Mouse (Mus musculus): ENCODE measurements around the gene Itgal. TPM values are rescaled to one million over a fixed set of nuclear protein-coding genes. Genes with fewer than 3 reads are reported as not detected.

Gene Itgal
- polyA plus RNA-seq, 1 experiment from 2014 or later = 1.2 TPM

DNA sequence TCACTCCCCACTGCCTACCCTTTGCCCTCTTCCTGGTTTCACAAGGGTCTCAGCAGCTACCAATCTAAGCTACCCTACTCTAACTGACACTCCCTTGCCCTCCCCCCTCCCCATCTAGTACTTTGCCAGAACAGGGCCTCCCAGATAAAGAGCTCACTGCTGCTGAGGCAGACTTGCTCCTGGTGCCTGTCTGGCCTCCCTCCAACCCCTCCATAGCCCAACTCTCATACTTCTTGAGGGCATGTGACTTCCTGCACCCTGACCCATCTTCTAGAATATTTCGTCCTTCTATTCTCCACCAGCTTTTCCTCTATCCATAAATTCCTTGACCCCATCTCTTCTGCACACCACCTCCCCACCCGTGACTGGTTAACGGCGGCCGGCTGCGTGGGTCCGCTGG lies 46.8 kb downstream of the Itgal start:
- Histone ChIP-seq H3K27ac (replicated peaks) (peak overlapping the region; percentile 42), H3K4me3 (no peak overlapping the region), H3K4me1 (peaks cover 39% of the 10 kb centered on the region), H3K27me3 (replicated peaks) (no peaks in the 10 kb centered on the region), H3K4me2 (peak overlapping the region; percentile 24; the same call in 1 of the 2 replicates), H3K9ac (peak overlapping the region; percentile 40; the same call in 1 of the 2 replicates), H3K36me3 (peaks cover 38% of the 10 kb centered on the region), H3K9me3 (no peaks in the 10 kb centered on the region)
- 87% methylated on average over 7 of the region's 7 CpGs for WGBS
- ATAC-seq (ENCODE audit: extremely low read depth, insufficient number of reproducible peaks, low FRiP score, low TSS enrichment) = no peak

DNA sequence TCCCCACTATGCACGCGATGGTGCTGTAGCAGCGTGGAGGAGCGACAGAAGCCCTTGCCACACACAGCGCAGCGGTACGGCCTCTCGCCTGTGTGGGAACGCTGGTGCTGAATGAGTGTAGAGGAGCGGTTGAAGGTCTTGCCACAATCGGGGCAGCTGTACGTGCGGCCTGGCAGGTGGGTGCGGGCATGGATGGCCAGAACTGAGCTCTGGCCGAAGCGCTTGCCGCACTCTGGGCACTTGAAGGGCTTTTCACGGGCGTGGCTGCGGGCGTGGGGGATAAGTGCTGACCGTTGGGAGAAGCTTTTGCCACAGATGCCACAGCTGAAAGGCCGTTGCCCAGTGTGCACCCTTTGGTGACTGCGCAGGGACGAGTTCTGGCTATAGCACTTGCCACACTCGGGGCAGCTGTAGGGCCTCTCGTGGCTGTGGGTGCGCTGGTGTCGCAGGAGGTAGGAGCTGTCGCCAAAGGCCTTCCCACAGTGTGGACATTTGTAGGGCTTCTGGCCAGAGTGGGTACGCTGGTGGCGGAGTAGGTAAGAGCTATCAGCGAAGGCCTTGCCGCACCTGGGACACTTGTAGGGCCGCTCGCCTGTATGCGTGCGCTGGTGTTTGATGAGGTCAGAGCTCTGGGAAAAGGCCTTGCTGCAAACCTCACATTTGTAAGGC lies 47.4 kb downstream of the Itgal start:
- H3K4me2 ChIP-seq = peak overlapping the region; percentile 89; the same call in 1 of the 2 replicates
- H3K4me3 ChIP-seq = no peak overlapping the region
- H3K27me3 ChIP-seq (replicated peaks) = no peaks in the 10 kb centered on the region
- H3K27ac ChIP-seq (replicated peaks) = 0 out of 2 replicates have a peak overlapping the region, but pooled peaks have one; percentile 24
- peak overlapping the region; percentile 34; the same call in 1 of the 2 replicates for H3K9ac ChIP-seq
- H3K36me3 ChIP-seq = peaks cover 38% of the 10 kb centered on the region
- WGBS = 86% methylated on average over 38 of the region's 38 CpGs
- peaks cover 39% of the 10 kb centered on the region for H3K4me1 ChIP-seq
- no peaks in the 10 kb centered on the region for H3K9me3 ChIP-seq
- ATAC-seq (ENCODE audit: extremely low read depth, insufficient number of reproducible peaks, low FRiP score, low TSS enrichment) = no peak

DNA sequence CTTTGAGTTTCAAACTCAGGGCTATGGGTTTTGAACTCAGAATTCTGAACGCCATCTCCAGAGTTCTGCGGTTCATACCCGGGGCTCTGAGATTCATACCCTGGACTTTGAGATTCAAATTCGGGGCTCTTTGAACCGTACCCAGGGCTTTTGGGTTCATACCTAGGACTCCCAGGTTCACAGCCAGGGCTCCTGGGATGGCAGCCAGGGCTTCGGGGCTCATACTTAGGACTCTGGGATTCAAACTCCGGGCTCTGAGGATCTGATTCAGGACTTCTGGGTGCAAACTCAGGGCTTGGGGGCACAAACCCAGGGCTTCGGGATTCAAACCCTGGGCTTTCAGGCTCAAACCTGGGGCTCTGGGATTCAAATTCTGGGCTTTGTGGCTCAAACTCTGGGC lies 48.3 kb downstream of the Itgal start:
- WGBS = 88% methylated on average over 8 of the region's 8 CpGs
- H3K27ac ChIP-seq (replicated peaks) = peak overlapping the region; percentile 99; the same call in 1 of the 2 replicates
- ATAC-seq (ENCODE audit: extremely low read depth, insufficient number of reproducible peaks, low FRiP score, low TSS enrichment) = no peak

DNA sequence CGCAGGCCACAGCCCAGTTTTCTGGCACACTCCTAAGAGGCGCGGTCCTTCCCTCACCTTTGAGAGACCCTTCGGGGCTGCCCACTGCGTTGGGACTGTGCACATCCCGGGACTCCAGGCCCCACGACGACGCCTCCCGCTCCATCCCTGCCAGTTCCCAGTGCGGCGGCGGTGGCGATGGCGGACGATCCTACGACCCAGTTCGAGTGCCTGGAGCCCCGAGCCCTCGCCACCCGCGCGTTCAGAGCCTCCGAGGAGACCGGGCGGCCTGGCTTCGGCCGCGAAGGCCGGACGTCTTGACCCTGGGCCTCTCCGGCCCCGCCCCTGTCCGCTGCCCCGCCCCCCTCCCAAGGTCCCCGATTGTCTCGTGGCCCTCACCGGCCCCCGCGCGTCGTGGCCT lies 49.0 kb downstream of the Itgal start:
- Histone ChIP-seq H3K4me1 (peaks cover 39% of the 10 kb centered on the region), H3K27ac (replicated peaks) (peak overlapping the region; percentile 99), H3K9me3 (no peaks in the 10 kb centered on the region), H3K27me3 (replicated peaks) (no peaks in the 10 kb centered on the region), H3K4me3 (peak overlapping the region; percentile 93), H3K36me3 (peaks cover 34% of the 10 kb centered on the region), H3K4me2 (peak overlapping the region; percentile 89), H3K9ac (peak overlapping the region; percentile 98)
- under 1% methylated on average over 42 of the region's 42 CpGs for WGBS
- ATAC-seq (ENCODE audit: extremely low read depth, insufficient number of reproducible peaks, low FRiP score, low TSS enrichment) = peak; percentile 39; the same call in 1 of the 2 replicates

More for the DNA sequence above, 48.3 kb downstream of the Itgal start:
- no peaks in the 10 kb centered on the region for H3K27me3 ChIP-seq (replicated peaks)
- peaks cover 38% of the 10 kb centered on the region for H3K36me3 ChIP-seq
- H3K4me2 ChIP-seq = peak overlapping the region; percentile 89
- H3K9me3 ChIP-seq = no peaks in the 10 kb centered on the region
- peak overlapping the region; percentile 98 for H3K9ac ChIP-seq
- peak overlapping the region; percentile 93 for H3K4me3 ChIP-seq
- peaks cover 39% of the 10 kb centered on the region for H3K4me1 ChIP-seq

DNA sequence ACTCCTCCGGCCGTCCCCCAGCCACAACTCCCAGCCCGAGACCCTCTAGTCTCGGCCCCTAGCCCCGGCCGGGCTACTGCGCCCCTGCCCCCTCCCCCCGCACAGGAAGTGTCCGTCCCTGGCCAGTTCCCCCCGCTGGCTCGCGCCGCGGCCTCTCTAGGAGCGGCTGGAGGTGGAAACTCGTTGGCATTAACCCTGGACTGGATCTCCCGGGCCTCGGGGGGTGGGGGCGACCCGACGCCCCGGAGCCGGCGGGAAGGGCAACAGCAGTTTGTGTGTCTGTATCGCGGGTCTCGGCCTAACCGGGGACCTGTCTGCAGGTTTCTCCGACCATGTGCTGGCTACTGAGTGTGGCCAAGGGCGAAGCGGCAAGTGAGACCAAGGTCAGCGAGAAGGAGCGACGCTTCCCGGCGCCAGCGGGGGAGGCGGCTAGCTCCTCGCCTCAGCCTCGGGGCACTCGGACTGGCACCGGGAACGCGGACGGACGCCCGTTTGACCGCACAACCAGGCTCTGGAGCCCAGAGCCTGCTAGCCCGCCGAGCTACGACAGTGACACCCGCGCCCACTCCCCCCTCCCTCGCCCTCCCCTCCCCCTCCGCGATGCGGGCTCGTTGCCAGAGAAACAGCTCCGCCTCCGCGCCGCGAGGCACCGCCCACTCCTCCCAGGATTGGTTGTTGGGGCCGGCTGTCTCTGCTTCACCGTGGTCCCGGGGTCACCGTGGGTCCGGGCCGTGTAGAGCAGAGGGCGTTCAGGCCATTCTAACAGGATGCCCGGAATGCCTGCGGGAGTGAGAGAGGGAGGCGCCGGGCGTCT lies 49.7 kb downstream of the Itgal start, which contains the start of gene Zfp768:
Zfp768 (minus strand) TSS at position 78 of the 814 bp plus-strand sequence.
- no peaks in the 10 kb centered on the region for H3K27me3 ChIP-seq (replicated peaks)
- peaks cover 39% of the 10 kb centered on the region for H3K4me1 ChIP-seq
- no peaks in the 10 kb centered on the region for H3K9me3 ChIP-seq
- peak; percentile 86 for ATAC-seq (ENCODE audit: extremely low read depth, insufficient number of reproducible peaks, low FRiP score, low TSS enrichment)
- peaks cover 30% of the 10 kb centered on the region for H3K36me3 ChIP-seq
- H3K4me3 ChIP-seq = peak within 1 kb of the TSS; percentile 93
- peak within 1 kb of the TSS; percentile 98 for H3K9ac ChIP-seq
- peak within 1 kb of the TSS; percentile 99 for H3K27ac ChIP-seq (replicated peaks)
- under 1% methylated on average over 76 of the region's 76 CpGs for WGBS
- H3K4me2 ChIP-seq = peak within 1 kb of the TSS; percentile 89

DNA sequence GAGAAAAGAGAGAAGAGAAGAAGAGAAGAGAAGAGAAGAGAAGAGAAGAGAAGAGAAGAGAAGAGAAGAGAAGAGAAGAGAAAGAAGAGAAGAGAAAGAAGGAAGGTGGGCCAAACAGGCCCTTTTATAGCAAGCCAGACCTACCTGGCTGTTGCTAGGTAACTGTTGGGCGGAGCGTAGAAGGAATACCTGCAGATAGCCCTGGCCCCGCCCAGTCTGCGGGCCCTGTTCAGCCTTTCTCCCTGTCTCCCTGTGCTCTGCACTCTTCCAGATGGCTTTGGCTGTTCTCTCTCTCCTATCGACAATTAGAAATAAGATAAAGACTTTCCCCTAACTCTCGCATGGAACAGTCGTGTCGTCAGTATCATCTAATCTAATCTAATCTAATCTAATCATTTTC lies 50.6 kb downstream of the Itgal start:
- Histone ChIP-seq H3K9me3 (no peaks in the 10 kb centered on the region), H3K27ac (replicated peaks) (peak overlapping the region; percentile 99), H3K4me3 (peak overlapping the region; percentile 93), H3K36me3 (peaks cover 23% of the 10 kb centered on the region), H3K4me2 (peak overlapping the region; percentile 89), H3K4me1 (peaks cover 39% of the 10 kb centered on the region), H3K9ac (peak overlapping the region; percentile 98), H3K27me3 (replicated peaks) (no peaks in the 10 kb centered on the region)
- no peak for ATAC-seq (ENCODE audit: extremely low read depth, insufficient number of reproducible peaks, low FRiP score, low TSS enrichment)
- WGBS = 12% methylated on average over 8 of the region's 8 CpGs

DNA sequence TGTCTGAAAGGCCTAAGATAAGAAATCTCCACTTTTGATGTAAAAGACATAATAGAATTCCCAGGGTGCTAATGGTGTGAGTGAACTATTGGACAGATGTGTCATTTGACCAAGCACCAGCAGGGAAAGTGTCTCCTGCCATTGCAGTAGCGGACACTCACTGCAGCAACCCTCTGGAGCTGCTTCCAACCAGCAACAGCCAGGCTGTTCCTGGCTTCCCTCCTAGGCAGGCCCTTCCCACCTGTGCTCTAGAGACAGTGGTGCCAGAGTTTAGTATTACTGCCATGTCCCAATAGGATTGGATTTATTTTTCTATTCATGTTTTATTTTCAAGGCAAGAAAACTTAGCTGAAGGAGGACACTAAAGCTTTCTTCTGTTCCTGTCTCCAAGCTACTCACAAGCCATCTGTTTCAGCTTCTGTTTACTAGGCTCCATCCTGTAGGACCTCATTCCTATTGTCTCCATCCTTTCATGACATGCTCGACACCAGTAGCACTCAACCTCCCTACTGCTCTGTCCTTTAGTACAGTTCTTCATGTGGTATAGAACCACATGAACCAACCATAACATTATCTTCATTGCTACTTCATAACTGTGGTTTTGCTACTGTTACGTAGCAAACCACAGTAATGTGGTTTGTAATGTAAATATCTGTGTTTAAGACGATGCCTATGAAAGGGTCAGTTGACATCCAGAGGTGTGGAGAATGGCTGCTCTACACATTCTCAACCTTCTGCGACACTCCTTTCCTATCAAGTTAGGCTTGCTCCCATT lies 55.4 kb downstream of the Itgal start:
- 0 out of 2 replicates have a peak, but pooled peaks cover 6% of the 10 kb centered on the region for H3K27me3 ChIP-seq (replicated peaks)
- H3K27ac ChIP-seq (replicated peaks) = no peak overlapping the region
- no peak overlapping the region for H3K9ac ChIP-seq
- ATAC-seq (ENCODE audit: extremely low read depth, insufficient number of reproducible peaks, low FRiP score, low TSS enrichment) = no peak
- no peak overlapping the region for H3K4me2 ChIP-seq
- WGBS = 75% methylated on average over 5 of the region's 5 CpGs
- no peaks in the 10 kb centered on the region for H3K36me3 ChIP-seq
- H3K9me3 ChIP-seq = no peaks in the 10 kb centered on the region
- peaks cover 12% of the 10 kb centered on the region for H3K4me1 ChIP-seq
- H3K4me3 ChIP-seq = no peak overlapping the region

DNA sequence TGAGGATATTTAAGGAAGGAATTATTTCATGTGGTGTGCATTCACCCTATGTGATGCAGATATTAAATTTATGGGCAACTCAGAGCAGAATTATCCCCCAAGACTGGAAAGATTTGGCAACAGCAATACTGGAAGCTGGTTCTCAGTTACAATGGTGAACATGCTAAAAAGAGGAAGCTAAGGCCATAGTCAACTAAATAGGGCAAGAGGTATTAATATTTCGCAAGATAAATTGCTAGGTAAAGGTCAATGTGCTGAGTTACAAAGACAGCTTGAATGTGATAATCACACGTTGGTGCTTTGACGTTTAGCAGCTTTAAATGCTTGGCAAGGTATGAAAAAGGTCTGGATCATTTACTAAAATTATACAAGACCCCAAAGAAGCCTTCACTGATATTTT lies 59.7 kb downstream of the Itgal start:
- no peak overlapping the region for H3K27ac ChIP-seq (replicated peaks)

DNA sequence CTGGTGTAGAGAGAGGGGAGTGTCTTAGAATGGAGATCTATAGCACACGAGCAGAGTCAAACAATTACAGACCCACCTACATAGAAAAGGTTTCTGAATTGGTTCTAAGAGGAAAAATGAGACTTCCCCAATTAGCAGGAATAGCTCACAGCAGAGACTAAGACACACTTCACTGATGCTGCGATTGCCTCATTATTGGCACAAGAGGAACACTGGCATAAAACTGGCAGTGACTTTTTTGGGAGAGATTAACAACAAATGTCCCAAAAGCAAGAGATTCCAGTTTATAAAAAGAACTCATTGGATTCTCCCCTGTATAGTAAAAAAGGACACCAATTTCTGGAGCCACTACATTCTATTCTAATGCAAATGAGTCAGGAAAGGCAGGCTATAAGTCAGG lies 61.8 kb downstream of the Itgal start:
- H3K36me3 ChIP-seq = no peaks in the 10 kb centered on the region
- H3K4me1 ChIP-seq = no peaks in the 10 kb centered on the region
- ATAC-seq (ENCODE audit: extremely low read depth, insufficient number of reproducible peaks, low FRiP score, low TSS enrichment) = no peak
- 59% methylated on average over 2 of the region's 2 CpGs for WGBS
- H3K27me3 ChIP-seq (replicated peaks) = peaks cover 55% of the 10 kb centered on the region
- no peaks in the 10 kb centered on the region for H3K9me3 ChIP-seq
- no peak overlapping the region for H3K27ac ChIP-seq (replicated peaks)
- H3K4me3 ChIP-seq = no peak overlapping the region
- H3K9ac ChIP-seq = no peak overlapping the region
- H3K4me2 ChIP-seq = no peak overlapping the region

More for the DNA sequence above, 59.7 kb downstream of the Itgal start:
- Histone ChIP-seq H3K4me1 (no peaks in the 10 kb centered on the region), H3K9me3 (no peaks in the 10 kb centered on the region), H3K36me3 (no peaks in the 10 kb centered on the region), H3K9ac (no peak overlapping the region), H3K27me3 (replicated peaks) (peaks cover 42% of the 10 kb centered on the region), H3K4me2 (no peak overlapping the region), H3K4me3 (no peak overlapping the region)
- 54% methylated on average over 3 of the region's 3 CpGs for WGBS
- ATAC-seq (ENCODE audit: extremely low read depth, insufficient number of reproducible peaks, low FRiP score, low TSS enrichment) = no peak

DNA sequence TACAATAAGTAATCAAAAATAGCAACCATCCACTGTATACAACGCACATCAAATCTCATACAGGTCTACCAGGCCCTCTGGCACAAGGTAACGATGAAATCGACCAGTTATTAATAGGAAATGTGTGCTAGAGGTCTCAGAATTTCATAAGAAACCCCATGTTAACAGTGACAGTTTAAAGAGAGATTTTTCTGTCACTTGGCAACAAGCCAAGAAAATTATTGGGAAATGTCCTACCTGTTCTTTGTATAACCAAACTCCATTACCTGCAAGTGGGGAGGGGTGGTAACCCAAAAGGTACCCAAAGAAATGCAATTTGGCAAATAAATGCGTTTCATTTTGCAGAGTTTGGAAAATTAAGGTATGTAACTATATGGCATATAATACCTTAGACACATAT lies 62.4 kb downstream of the Itgal start:
- no peak overlapping the region for H3K9ac ChIP-seq
- 54% methylated on average over 4 of the region's 4 CpGs for WGBS
- no peak for ATAC-seq (ENCODE audit: extremely low read depth, insufficient number of reproducible peaks, low FRiP score, low TSS enrichment)
- H3K27me3 ChIP-seq (replicated peaks) = peaks cover 58% of the 10 kb centered on the region
- peaks cover 3% of the 10 kb centered on the region for H3K4me1 ChIP-seq
- H3K4me2 ChIP-seq = no peak overlapping the region
- H3K27ac ChIP-seq (replicated peaks) = no peak overlapping the region
- H3K36me3 ChIP-seq = no peaks in the 10 kb centered on the region
- no peaks in the 10 kb centered on the region for H3K9me3 ChIP-seq
- H3K4me3 ChIP-seq = no peak overlapping the region

DNA sequence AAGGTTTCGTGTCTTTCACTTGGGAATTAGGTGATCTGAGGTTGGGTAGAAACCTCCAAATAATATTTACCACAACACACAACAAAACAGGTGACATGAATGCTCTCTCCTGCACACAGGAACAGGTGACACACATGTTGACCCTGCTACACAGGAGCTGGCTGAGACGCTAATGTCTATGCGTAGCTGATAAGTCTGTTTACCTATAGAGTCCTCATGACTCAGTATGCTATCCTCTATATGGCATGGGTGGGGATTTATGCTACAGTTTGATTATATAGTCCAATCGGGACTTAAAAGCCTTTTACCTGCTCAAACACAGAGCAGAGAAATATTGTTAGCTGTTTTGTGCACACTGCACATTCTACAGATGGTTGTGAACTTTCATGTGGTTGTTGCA lies 64.2 kb downstream of the Itgal start:
- Histone ChIP-seq H3K9ac (no peak overlapping the region), H3K36me3 (no peaks in the 10 kb centered on the region), H3K4me1 (peaks cover 9% of the 10 kb centered on the region), H3K27ac (replicated peaks) (no peak overlapping the region), H3K27me3 (replicated peaks) (peaks cover 68% of the 10 kb centered on the region), H3K4me3 (no peak overlapping the region), H3K9me3 (no peaks in the 10 kb centered on the region), H3K4me2 (no peak overlapping the region)
- 62% methylated on average over 4 of the region's 4 CpGs for WGBS
- ATAC-seq (ENCODE audit: extremely low read depth, insufficient number of reproducible peaks, low FRiP score, low TSS enrichment) = no peak
